Mouse (Mus musculus): Measurements from ENCODE around the gene Borcs6. TPM values are rescaled to one million over a fixed set of nuclear protein-coding genes. Genes with fewer than 3 reads are reported as not detected.

Borcs6 gene
- total RNA-seq, 2 experiments from 2014 or later = 14.6 to 14.9 TPM

DNA sequence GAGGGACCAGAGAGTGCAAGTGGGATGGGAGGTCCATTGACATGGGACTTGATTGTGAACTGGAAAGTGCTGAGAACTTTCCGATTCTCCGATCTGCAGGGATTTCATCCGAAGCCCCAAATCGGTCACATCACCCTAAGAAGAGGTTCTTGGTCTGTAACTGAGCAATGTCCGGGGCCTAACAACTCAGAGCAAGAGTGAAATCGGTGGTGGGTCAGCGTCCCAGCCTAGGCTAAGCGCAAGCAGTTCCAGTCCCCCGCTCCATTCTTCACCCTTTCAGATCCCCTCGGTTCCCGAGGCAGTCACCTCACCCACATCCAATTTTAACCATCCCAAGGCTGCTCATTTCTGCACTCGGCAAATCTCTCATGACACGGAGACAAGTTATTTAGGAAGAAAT lies 10.6 kb downstream of the Borcs6 start:
- no peak for DNase-seq (ENCODE audit: low spot score in 2 of 2)

DNA sequence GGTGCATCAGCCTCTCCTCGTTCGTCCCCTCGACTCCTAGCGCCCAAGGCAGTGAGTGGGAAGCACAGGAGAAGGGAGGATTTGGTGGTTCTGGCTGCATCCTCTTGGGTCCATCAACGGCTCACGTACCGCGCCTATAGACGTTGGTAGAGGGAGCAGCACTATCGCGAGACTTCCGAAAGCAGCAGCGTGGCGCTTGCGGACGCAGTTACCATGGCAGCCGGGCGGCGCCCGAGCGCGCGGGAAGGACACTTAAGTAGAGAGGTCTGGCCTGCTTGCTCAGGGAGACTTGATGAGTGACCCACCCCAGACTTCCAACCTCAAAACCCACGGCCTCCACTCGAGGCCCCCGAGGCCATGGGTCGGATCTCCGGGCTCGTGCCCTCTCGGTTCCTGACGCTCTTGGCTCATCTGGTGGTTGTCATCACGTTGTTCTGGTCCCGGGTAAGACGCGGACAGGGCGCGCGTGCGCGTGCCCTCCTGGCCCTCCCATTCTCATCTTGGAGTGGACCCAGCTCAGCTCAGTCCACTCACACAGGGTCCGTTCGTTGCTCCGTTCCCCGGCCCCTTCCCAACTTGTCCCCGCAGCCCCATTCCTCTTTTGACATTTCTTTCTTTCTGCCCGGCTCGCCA lies 11.2 kb downstream of the Borcs6 start, which contains the start of gene Tmem107:
Tmem107 (plus strand) TSS at position 217 of the 633 bp plus-strand sequence.
- DNase-seq (ENCODE audit: low spot score in 2 of 2) = peak; percentile 84 to 96

DNA sequence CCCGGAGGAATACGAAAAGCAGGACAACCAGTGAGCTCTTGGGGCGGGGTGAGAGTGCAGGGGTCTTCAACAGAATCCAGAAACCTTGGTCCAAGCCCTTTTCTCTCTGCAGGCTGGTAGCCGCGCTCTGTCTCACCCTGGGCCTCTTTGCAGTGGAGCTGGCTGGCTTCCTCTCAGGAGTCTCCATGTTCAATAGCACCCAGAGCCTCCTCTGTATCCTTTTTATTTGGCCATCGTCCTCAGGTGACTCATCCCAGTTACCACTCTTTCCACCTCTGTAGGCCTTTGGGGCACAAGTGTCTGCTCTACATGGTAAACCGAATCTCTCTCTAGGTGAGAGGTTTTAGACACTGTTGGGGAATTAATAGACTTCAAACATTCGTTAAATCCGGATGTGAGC lies 11.7 kb downstream of the Borcs6 start:
- no peak for DNase-seq (ENCODE audit: low spot score in 2 of 2)

- no peak for DNase-seq (ENCODE audit: low spot score in 2 of 2)
Observed at GRCm38 (mm10) chr11:69072234-69072633, 12.7 kb downstream of the Borcs6 start.

- DNase-seq (ENCODE audit: low spot score in 2 of 2) = no peak
Observed at GRCm38 (mm10) chr11:69072666-69073064, 13.1 kb downstream of the Borcs6 start.

- peak in 1 of 2 experiments; percentile 81 for DNase-seq (ENCODE audit: low spot score in 2 of 2)
Observed at GRCm38 (mm10) chr11:69073065-69073888, 13.8 kb downstream of the Borcs6 start.

DNA sequence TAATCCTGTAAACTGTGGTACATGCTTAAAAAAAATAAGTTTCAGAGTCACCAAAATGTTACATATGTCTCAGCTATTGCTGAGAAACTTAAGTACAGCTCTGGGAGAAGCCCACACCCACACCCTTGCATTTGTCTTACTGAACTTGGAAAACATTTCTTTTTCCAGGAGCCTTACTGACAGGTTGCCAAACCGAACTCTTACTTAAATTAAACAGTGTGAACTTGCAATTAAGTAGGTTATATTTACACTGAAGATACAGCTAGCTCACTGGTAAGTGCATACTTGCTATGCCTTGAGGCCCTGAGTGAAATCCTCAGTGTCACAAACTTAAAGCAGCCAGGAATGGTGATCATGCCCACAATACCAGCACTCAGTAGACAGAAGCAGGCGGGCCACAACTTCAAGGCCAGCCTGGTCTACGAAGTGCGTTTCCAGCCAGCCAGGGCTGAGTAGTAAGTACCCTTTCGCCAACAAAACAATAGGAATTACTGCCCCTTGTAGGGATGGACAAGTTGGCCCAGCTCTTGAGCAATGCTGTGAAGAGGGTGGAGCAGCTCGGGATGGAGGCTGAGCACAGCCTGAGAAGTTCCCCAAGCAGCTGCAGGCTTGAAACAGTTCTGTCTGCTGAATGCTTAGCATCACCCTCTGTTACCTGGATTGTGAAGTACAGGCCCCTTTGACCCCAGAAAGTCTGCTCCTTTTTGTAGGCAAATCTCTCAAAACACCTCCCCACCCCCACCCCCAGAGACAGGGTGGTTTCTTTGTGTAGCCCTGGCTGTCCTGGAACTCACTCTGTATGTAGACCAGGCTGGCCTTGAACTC lies 14.6 kb downstream of the Borcs6 start:
- no peak for DNase-seq (ENCODE audit: low spot score in 2 of 2)

GRCm38 (mm10) chr11:69074776-69075069 lies 15.2 kb downstream of the Borcs6 start:
- DNase-seq (ENCODE audit: low spot score in 2 of 2) = no peak

DNA sequence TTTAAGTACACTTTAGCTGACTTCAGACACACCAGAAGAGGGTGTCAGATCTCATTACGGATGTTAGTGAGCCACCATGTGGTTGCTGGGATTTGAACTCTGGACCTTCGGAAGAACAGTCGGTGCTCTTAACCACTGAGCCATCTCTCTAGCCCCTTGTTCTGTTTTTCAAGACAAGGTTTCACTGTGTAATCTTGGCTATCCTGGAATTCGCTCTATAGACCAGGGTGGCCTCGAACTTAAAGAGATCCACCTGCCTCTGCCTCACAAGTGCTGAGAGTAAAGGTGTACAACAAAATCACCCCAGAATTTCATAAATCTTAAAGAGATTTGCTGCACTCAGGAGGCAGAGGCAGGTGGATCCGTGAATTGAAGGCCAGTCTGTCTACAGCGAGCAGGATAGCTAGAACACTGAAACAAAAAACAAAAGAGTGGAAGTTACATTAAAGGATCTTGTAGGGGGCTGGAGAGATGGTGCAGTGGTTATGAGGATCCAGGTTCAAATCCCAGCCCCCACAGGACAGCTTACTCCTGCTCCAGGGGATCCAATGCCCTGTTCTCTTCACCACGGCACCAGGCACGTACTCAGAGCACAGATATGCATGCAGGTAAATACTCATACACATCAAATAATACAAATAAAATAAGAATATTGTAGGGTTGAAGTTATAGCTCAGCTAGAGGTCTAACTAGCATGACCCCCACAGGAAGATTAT lies 16.4 kb downstream of the Borcs6 start:
- no peak for DNase-seq (ENCODE audit: low spot score in 2 of 2)

DNA sequence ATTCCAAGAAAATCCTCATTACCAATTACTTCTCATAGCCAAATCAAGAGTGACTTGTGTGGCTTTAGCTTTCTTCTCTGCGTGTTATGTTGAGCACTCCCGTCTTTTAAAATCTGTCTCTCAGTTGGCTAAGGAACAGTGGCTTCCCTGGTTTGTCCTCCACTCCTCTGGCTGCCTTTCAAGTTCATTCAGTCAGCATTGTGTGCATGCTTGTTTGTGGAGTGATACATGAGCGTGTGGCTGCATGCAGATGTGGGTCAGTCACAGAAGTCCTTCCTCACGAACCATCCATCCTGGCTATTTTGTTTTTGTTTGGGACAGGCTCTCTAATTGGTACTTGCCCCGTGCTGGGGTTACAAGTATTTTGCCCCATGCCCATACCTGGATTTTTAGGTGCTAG lies 17.1 kb downstream of the Borcs6 start:
- DNase-seq (ENCODE audit: low spot score in 2 of 2) = no peak

DNA sequence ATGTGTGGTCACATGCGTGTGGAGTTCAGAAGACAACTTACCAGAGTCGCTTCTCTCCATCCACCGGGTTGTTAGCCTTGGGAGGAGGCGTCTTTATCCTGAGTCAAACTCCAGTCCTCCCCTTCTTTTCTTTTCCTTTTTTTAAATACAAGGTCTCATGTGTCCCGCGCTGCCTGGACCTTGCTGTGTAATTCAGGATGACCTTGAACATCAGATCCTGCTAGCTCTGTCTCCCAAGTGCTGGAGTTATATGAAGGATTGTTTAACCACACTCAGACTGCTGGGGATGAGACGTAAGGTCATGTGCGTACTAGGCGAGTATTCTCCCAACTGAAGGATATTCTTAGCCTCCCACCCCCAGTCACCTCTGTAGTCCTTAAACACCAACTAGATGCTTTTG lies 17.8 kb downstream of the Borcs6 start:
- no peak for DNase-seq (ENCODE audit: low spot score in 2 of 2)

GRCm38 (mm10) chr11:69078041-69078440 lies 18.5 kb downstream of the Borcs6 start:
- DNase-seq (ENCODE audit: low spot score in 2 of 2) = no peak

GRCm38 (mm10) chr11:69078805-69079438 lies 19.4 kb downstream of the Borcs6 start:
- DNase-seq (ENCODE audit: low spot score in 2 of 2) = no peak

GRCm38 (mm10) chr11:69080102-69080854 lies 20.8 kb downstream of the Borcs6 start:
- DNase-seq (ENCODE audit: low spot score in 2 of 2) = no peak

GRCm38 (mm10) chr11:69080855-69081222 lies 21.3 kb downstream of the Borcs6 start:
- no peak for DNase-seq (ENCODE audit: low spot score in 2 of 2)

- no peak for DNase-seq (ENCODE audit: low spot score in 2 of 2)
Observed at GRCm38 (mm10) chr11:69081613-69082012, 22.1 kb downstream of the Borcs6 start.

DNA sequence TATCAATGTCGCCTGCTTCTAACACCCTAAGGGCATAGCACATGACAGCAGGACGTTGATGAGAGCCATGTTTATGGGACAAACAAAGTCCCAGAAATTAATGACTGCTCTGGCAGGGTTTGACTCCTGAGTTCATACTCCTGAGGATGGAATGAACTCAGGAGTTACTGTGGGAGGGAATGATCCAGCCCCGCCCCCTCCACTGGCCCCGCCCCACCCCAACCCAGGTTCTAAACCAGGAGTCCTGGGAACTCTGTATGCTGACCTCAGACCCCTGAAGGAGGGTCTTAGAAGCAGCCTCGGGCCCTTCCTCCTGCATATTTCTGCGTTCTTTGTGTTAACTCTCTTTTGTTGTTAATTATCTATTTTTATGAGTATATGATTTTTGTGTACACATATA lies 26.1 kb downstream of the Borcs6 start:
- DNase-seq (ENCODE audit: low spot score in 2 of 2) = no peak

- DNase-seq (ENCODE audit: low spot score in 2 of 2) = peak in 1 of 2 experiments; percentile 22
Observed at GRCm38 (mm10) chr11:69086390-69086789, 26.9 kb downstream of the Borcs6 start.

DNA sequence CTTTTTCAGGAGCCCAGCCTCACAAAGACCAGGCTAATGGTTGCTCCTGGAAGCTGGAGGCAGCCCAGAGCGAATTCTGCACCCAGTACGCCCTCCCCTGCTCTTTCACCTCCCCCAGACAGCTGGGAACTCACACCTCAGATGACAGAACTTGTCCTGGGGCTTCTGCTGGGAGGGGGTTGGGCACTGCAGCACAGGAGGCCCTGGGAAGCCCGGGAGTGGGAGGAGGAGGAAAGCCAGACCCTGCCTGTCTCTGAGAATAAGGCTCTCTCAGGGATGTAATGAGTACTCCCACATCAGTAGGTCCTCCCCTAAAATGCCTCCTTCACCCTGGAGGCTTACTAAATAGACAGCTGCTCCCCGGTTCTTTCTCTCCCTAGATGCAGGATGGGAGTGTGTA lies 27.6 kb downstream of the Borcs6 start:
- peak in 1 of 2 experiments; percentile 38 for DNase-seq (ENCODE audit: low spot score in 2 of 2)

DNA sequence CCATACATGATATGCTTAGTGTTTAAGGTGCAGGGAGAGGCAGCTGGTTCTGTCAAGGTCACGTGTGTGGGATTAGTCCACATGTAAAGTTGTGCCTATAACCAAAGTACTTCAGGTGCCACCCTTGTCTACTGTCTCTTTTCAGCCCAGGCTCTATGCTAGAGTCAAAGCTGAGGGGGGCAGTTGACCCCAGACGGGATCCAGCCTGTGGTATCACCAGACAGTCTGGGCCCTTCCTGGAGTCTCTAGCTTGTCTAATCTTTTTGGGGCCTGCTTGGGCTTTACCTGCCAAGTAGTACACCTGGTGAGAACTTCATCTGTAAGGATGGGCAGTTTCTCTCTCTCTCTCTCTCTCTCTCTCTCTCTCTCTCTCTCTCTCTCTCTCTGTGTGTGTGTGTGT lies 28.1 kb downstream of the Borcs6 start:
- no peak for DNase-seq (ENCODE audit: low spot score in 2 of 2)
